Mouse (Mus musculus) left cerebral cortex, postnatal 36 days (tissue): ENCODE results near the gene Dcaf8. TPM values are rescaled to one million over a fixed set of nuclear protein-coding genes. Genes with fewer than 3 reads are reported as not detected.

Experiments
- DNase-seq, 2 experiments: peaks; one replicate each; pipeline ENCODE4 v3.0.0; 2021 to 2022; ENCODE audit warnings: low spot score in 2 of 2, mixed read lengths in 1 of 2
- intact Hi-C: fragments of 180-260 bp; cut with DNase I; formaldehyde crosslinking; loops from one replicate; pipeline ENCODE4 v1.15.1; 2025
- total RNA-seq, 2 experiments: library from RNA; stranded (reverse); gene quantifications; 2 replicates each; pipeline ENCODE4 v1.2.3; 2021

The Dcaf8 gene
- total RNA-seq, 2 experiments from 2014 or later = 113 to 124 TPM

GRCm38 (mm10) chr1:172141529-172141928 lies 6.4 kb upstream of the Dcaf8 start:
- intact Hi-C loops = no loop called here
- no peak for DNase-seq

DNA sequence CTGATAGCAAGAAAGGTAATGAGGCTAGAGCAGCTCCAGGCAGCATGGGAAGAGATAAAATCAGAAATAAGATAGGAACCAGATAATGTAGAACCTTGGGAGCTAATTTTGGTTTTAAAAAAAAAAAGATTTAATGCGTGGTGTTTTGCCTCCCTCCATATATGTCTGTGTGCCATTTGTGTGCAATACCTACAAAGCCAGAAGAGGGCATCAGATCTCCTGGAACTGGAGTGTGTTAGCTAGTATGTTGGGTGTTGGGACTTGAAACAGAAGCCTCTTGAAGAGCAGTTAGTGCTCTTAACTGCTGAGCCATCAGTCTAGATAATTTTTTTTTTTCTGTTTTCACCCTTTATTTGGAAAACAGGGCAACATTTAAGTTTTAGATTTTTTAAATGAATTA lies 4.3 kb upstream of the Dcaf8 start:
- intact Hi-C loops = no loop called here
- DNase-seq = peak; percentile 35 to 42

DNA sequence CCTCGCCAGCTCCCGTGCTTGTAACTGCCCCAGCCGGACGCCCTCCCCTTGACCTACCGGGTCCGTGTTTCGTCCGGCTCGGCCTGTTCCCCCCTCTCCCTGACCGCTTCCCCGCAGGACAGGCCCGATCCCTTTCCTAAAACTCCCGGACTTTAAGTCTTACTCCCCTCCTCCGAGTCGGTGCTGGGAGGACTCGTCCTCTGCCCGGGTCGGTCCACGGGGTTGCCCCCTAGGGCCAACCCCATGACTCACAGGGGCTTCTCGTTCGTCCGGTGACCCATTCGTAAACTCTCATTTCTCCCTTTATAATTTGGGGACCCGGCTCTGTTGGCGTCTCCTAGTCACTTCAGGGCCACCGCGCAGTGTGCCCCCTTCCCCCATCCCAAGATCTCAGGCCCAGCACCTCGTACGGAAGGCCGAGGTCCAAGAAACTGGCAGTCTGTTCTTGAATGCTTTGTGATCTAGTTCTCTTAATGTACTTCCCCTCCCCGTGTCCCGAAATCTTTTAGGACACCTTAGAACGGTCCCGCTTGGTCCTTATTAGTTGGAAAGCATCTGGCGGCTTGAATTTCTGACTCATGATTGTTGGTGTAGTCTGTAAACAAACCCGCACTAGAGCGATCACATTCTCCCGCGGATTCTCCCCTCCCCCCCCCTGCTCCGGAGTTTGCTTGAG lies 533 bp downstream of the Dcaf8 start:
- intact Hi-C loops = loop anchor here (1.0 to 5.0 kb wide), 3 partner anchors 59 to 219 kb away; partner anchors contain the start of gene Pea15a
- DNase-seq = peak in 1 of 2 experiments; percentile 45

- DNase-seq = no peak
These were observed 1.3 kb downstream of the Dcaf8 start for GRCm38 (mm10) chr1:172148955-172149815.

GRCm38 (mm10) chr1:172154536-172154935 lies 6.7 kb downstream of the Dcaf8 start:
- DNase-seq = no peak
- intact Hi-C loops = loop anchor here (5.0 kb wide), 1 partner anchor 38 kb away; no protein-coding TSS in a partner anchor

More at GRCm38 (mm10) chr1:172148955-172149815, 1.3 kb downstream of the Dcaf8 start:
- intact Hi-C loops = loop anchor here (1.0 to 5.0 kb wide), 3 partner anchors 58 to 218 kb away; partner anchors contain the start of gene Pea15a

GRCm38 (mm10) chr1:172155518-172155917 lies 7.6 kb downstream of the Dcaf8 start:
- intact Hi-C loops = no loop called here

GRCm38 (mm10) chr1:172159970-172160369 lies 12.1 kb downstream of the Dcaf8 start:
- intact Hi-C loops = loop anchor here (2.0 to 5.0 kb wide), 2 partner anchors 57 to 151 kb away; partner anchors contain the start of gene Casq1
- DNase-seq = no peak

More at GRCm38 (mm10) chr1:172155518-172155917, 7.6 kb downstream of the Dcaf8 start:
- no peak for DNase-seq

DNA sequence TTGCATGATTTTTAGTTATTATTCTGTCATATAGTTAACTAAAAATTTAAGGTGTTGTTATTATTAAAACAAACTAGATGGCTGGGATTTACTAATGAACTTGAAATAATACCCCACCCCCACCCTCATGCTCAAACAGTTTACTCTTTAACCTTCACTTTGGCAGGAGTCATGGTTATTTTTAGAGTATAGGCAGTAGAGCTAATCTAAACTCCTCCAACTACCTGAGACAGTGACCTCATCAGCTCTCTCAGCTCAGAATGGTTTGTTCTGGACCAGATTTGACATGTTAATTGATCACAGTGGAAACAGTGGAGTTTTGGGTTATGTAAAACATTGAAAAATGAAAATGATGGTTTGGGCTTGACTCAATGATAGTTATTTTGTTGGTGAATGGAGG lies 12.6 kb downstream of the Dcaf8 start:
- intact Hi-C loops = loop anchor here (2.0 to 5.0 kb wide), 2 partner anchors 57 to 150 kb away; partner anchors contain the start of gene Casq1
- DNase-seq = no peak

GRCm38 (mm10) chr1:172162009-172162408 lies 14.1 kb downstream of the Dcaf8 start:
- no peak for DNase-seq
- intact Hi-C loops = loop anchor here (5.0 kb wide), 1 partner anchor 55 kb away; the partner anchor contains the start of gene Casq1

DNA sequence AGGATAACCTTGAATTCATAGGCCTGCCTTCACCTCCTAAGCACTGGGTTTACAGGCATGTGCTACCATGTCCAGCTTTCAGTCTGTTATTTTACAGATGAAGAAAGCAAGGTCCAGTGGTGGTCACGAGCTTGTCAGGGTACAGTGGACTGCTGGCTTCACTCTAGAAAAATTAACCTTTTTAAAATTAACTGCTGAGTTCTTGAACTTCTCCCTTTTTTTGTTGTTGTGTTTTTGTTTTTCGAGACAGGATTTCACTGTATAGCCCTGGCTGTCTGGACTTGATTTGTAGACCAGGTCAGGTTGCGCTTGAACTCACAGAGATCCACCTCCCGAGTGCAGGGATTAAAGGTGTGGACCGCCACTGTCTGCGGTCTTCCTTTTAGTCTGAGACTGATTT lies 15.1 kb downstream of the Dcaf8 start:
- intact Hi-C loops = loop anchor here (5.0 kb wide), 1 partner anchor 54 kb away; the partner anchor contains the start of gene Casq1
- no peak for DNase-seq

DNA sequence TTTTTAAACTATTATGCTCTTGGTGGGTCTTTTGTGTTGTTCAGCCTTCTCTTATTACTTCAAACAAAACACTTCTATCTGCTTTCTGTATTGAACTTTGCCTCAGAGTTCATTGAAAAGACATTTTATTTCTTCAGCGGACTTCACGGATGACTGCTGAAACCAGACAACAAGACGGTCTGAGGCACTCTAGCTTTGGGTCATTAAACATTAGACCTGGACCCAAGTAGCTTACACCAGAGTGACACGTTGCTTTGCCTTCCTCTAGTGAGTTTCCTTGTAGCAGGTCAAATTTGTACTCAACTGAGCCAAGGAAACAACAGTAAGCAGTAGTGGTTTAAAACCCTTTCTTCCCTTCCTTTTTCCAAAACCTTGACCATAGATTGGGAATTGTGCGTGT lies 20.0 kb downstream of the Dcaf8 start:
- intact Hi-C loops = no loop called here
- DNase-seq = no peak

GRCm38 (mm10) chr1:172169809-172170208 lies 21.9 kb downstream of the Dcaf8 start:
- DNase-seq = no peak
- intact Hi-C loops = no loop called here

DNA sequence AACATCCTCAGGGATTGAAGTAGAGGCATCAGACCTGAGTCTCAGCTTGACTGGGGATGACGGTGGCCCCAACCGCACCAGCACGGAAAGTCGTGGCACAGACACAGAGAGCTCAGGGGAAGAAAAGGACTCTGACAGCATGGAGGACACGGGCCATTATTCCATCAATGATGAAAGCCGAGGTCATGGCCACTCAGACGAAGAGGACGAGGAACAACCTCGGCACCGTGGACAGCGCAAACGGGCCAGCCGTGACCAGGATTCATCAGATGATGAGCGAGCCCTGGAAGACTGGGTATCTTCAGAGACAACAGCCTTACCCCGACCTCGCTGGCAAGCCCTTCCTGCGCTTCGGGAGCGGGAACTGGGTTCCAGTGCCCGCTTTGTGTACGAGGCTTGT lies 24.5 kb downstream of the Dcaf8 start:
- DNase-seq = no peak
- intact Hi-C loops = no loop called here

GRCm38 (mm10) chr1:172173181-172173580 lies 25.3 kb downstream of the Dcaf8 start:
- intact Hi-C loops = no loop called here
- no peak for DNase-seq

- DNase-seq = no peak
- intact Hi-C loops = no loop called here
These were observed 29.9 kb downstream of the Dcaf8 start for GRCm38 (mm10) chr1:172177791-172178190.

GRCm38 (mm10) chr1:172179102-172179501 lies 31.2 kb downstream of the Dcaf8 start:
- intact Hi-C loops = no loop called here
- no peak for DNase-seq

- no peak for DNase-seq
- intact Hi-C loops = no loop called here
These were observed 33.0 kb downstream of the Dcaf8 start for GRCm38 (mm10) chr1:172180881-172181280.

GRCm38 (mm10) chr1:172181777-172182176 lies 33.9 kb downstream of the Dcaf8 start:
- no peak for DNase-seq
- intact Hi-C loops = no loop called here

DNA sequence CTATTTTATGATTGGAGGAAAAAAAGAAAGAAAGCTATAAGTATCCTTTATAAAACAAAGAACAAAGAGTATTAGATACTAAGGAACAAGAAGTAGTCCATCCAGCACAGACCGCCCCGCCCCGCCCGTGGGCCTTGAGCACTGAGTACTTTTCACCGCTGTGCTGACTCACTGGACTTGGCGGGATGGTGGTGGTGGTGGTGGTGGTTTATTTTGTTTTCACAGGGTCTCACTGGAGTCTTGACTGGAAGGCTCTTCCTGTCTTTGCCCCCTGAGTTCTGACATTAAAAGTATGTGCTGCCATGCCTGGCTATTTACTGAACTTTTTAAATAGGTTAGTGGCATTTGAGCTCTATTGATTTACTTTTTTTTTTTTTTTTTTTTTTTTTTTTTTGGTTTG lies 35.2 kb downstream of the Dcaf8 start:
- DNase-seq = no peak
- intact Hi-C loops = no loop called here

- DNase-seq = no peak
- intact Hi-C loops = no loop called here
These were observed 36.0 kb downstream of the Dcaf8 start for GRCm38 (mm10) chr1:172183915-172184314.
